Mouse (Mus musculus): ENCODE results near the gene Pard6b.

GRCm38 (mm10) chr2:168033905-168034304, 46.9 kb upstream of the Pard6b start:
- TF ChIP-seq MYC (IDR thresholded peaks at IDR 0.05; ENCODE audit: low read depth, low read length) = no peak
- TF ChIP-seq CHD1 (IDR thresholded peaks at IDR 0.05; ENCODE audit: low read depth, low read length) = no peak
- TF ChIP-seq POLR2A (IDR thresholded peaks at IDR 0.05; ENCODE audit: low read depth, low read length) = no peak
- no peak for TF ChIP-seq CTCF (conservative IDR thresholded peaks at IDR 0.05 in 1 of 2, IDR thresholded peaks at IDR 0.05 in 1 of 2; ENCODE audit: low read depth in 2 of 2, low read length in 2 of 2)
- no peak for TF ChIP-seq GABPA (IDR thresholded peaks at IDR 0.05; ENCODE audit: insufficient replicate concordance, low read depth, low read length)
- TF ChIP-seq USF1 (IDR thresholded peaks at IDR 0.05; ENCODE audit: low read depth, low read length) = no peak
- no peak for TF ChIP-seq TCF12 (IDR thresholded peaks at IDR 0.05; ENCODE audit: low read depth, low read length)
- TF ChIP-seq ETS1 (conservative IDR thresholded peaks at IDR 0.05; ENCODE audit: low read depth, low read length) = no peak

Data from CH12.LX (cell line).